Mouse (Mus musculus) retina, postnatal 7 days (tissue): ENCODE data around the gene Sorbs2.
"Not testable (repeated sequence)": the region's sequence is repeated elsewhere in the genome, so short reads cannot be mapped to it uniquely, and the experiment has no call there.

Source experiments
- DNase-seq: peaks from one replicate; pipeline ENCODE4 v3.0.0-alpha.2; 2012; ENCODE audit warnings: low read depth, low spot score

Gene Sorbs2

DNA sequence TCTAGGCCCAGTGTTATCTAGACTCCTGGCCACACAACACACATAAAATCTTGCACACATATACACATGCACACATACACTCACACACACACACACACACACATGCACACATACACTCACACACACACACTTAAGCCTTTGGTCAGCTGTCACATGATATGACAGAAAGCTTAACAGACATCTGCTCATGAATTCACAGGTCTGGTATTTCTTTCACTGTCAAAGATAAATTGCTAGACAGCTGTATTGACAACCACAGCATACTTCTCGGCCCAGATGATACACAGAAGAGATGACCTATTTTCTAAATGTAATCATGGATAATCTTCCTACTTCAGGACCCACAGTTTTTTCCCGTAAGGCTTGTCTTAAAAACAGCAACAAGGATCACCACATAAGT, 326.3 kb downstream of the Sorbs2 start:
- DNase-seq, result peak; percentile 37

DNA sequence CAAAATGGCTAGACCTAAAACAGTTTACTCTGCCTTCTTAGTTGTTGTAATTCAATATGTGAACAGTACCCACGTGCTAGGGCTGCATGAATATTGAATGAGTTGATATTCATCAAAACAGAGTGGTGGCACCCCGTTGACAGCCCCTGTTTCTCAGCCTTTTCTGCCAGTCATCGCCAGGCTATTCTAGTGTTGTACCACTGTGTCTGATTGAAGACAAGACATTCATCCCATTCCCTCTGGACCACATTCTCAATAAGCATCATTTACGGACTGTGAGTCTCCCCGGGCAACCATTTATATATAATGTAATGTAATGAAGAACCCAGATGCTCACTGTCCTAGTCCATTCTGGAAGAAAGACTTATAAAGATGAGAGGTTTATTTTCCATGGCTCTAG, 335.7 kb downstream of the Sorbs2 start:
- no peak for DNase-seq

DNA sequence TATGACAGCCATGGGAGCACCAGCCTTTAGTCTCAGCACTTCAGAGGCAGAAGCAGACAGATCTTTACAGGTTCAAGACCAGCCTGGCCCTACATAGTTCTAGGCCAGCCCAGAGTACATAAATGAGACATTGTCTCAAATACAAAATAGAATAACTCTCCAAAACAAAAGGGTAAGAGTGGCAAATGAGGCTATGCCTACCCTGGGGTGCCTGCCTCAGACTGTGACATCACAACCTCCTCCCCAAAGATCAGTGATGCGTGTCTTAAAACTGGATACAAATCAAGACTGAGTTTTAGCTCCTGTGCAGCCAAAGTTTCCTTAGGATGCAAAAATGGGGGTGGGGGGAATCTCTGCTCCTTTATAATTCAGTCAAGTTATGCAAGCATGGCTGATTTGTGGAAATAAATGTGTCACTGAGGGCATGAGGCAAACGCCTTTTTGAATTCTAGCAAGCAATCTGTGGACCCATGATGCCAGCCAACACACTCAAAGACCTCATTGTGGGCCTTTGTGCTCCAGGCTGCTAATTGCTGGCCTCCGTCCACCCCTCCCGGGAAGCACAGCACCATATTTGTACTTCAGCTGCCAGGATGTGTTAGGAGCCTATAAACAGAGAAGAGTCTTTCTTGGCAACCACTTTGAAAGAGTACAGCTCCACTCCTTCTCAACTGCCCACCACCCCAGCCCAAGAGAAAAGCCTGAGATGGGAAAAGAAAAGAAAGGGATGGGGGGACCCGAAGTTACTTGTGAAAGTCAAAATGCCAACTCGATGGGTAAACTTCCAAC, 336.7 kb downstream of the Sorbs2 start:
- peak; percentile 34 for DNase-seq

DNA sequence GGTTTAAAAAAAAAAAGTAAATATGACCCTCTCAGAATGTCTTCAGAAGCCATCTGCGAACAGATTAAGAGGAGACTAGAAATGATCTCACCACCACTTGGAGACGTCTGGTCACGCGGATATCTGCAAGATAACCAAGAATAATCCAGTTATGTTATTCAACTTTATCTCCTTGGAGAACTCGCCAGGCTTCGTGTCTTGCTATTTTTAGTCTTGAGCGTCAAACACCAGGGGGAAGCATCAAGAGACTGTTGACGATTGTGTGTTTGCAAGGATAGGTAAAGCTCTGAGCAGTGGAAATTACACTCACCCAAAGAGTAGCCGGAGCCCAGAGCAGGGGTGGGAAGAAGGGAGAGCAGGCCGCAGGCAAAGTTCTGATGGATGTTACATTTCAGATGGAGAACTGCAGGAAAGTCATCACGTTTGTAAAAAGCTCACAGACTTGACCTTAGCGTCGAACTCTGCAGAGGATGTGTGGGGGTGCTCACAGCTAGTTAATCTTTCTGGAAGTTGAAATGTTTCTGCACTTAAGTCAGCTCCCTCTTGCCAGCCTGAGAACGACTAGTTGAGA, 337.4 kb downstream of the Sorbs2 start:
- no peak for DNase-seq

DNA sequence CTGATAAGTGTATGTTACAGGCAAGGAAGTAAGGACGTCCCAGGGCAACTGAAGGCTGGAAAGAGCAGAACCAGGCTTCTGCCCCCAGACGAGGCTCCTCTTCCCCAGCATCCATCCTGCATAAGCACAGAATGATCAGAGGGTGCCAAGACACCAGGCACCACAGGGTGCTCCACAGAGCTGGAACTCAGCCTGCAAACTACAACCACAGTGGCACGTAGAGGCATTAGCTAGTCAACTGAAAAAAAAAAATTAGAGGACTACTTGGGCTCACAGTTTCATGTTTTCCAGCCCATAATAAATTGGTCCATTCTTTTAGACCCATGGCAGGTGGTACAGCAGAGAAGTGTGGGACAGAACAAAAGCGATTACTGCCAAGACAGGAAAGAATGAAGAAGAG, 338.3 kb downstream of the Sorbs2 start:
- no peak for DNase-seq

DNA sequence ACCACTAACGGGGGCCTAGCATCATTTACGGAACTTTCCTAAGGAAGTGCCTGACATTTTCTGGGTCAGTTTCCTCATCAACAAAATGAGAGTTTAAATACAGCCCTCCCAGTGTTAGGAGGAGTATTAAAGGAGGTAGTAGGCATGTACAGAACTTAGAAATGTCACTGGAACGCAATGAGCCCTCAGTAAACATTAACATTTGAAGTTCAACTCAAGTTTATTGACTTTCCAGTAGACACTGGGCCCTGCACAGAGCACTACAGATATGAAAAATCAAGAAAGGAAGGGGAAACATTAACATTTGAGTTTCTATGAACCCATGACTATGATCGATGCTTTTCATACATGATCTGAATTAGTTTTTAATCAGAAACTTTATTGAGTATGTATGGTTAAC, 347.5 kb downstream of the Sorbs2 start:
- no peak for DNase-seq

DNA sequence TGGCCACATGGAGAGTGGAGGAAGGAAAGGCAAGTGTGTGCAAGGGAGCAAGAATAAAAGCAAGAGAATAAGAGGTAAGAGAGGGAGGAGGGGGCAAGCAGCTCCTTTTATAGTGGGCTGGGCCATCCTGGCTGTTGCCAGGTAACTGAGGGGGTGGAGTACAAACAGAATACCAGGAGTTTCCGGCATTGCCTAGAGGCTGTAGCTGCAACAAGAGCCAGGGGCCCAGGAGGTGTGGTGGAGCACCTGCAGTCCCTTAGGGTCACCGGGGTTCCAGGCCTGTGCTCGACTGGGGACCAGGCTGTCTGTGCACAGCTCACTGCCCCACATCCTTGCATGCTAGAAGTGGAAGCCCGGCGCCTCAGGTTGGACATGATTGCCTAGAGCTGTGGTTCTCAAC, 350.1 kb downstream of the Sorbs2 start:
- DNase-seq, result no peak

DNA sequence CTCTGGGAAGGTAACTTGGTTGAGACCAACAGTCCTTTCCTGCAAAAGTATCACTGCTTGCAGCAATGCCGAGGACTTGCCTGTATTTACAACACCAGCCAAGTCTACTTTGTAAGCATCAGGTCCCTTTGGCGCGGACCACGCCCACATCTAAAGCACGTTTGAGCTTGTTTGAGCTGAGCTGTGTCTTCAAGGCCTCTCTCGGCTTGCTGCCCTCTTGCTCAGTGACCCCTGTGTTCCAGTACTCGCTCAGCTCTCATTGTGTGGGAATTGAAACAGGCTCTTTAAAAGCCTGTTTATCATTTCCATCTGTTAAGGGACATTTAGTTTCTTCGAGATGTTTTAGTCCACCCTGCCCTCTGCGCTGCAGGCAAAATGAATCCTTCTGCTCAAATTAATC, 350.8 kb downstream of the Sorbs2 start:
- DNase-seq, result no peak

DNA sequence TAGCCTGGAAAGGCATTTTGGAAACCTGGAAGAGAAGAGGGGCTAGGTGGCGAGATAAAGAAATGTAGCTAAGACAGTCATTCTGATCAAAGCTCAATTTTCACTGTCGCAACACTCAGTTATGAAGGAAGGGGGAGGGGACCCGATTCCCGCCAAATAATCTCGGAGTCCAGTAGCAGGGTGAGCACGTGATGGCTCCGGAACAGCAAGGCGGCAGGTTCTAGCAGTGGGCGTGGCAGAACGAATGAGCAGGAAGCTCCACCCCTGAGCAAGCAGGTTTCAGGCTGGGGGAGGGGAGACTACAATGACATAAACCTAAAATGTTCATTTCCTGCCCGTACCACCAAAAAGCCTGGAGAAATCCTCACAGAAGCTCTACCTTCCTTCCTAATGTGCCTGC, 364.0 kb downstream of the Sorbs2 start:
- DNase-seq, result not testable (repeated sequence)

DNA sequence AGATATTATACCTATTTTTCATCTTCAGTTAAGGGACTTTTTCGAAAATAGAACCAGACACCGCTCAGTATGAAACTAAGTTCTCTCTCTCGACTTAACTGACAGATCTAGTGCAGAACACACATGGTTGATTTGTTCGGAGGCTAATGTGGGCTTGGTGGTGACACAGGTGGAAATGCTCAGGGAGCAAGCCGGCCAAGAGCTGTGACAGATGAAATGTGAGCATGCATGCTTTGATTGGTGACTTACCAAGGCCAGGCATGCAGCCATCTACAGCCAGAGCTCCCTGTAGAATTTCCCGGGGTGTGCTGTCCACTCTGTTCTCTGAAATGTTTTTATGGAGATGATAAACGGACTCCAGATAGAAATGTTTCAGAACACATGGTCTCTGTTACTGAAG, 364.5 kb downstream of the Sorbs2 start:
- no peak for DNase-seq

DNA sequence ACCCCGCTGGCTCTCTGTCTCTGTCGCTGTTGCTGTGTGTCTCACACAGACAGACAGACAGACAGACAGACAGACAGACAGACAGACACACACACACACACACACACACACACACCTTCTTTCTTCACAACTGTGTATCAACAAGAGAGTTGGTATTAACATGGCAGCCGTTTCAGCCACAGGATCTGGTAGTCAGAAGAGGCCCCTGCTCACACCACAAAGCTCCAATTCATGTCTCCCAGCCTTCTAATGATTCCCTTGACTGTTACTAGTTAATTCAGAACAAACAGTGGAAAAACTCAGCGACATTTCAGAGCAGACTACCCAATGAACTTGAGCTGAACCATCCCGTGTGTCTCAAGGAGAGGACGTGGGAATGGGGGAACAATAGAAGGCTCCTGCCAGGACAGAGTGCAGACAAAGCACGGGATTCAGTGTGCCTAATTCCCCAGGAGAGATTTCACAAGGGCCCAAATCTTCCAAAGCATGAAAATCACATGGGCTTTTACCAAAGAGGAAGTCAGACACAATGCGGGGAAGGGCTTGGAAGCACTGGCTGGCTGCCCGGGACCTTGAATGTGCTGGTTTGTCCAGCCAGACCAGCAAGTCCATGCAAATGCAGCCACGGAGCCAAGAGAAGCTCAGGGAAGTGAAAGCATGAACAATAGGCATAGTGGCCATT, 367.5 kb downstream of the Sorbs2 start:
- no peak for DNase-seq

DNA sequence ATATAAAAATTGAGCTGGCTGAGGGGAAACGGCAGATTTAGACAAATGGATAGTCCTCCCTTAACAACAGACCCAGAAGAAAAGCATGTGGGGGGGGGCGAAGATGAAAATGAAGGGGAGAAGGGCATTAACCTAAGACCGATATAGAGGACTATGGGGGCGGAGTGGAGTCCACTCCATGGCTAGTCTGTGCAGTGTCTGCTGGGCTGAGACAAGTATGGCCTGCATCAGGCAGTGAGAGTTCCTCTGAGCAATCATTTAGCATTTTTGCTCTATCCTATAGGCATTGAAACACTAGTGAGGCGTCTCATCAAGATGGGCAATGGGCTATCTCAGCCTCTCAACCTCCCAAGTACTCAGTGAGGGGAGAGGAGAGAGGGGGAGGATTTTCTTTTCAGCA, 368.8 kb downstream of the Sorbs2 start:
- DNase-seq, result no peak
